Mouse (Mus musculus): ENCODE results near the gene Eda2r. TPM values are rescaled to one million over a fixed set of nuclear protein-coding genes. Genes with fewer than 3 reads are reported as not detected.

The Eda2r gene
- polyA plus RNA-seq (2015; fragmentation: Nextera tagmentation; extraction: Ambion mirVana): 8.7 and 11.7 TPM in 2 replicates

GRCm38 (mm10) chrX:97377065-97377421 lies at the start of gene Eda2r:
Gene Eda2r (minus strand): TSS chrX:97377216.

